Mouse (Mus musculus): ENCODE results near the gene Rimkla. TPM values are rescaled to one million over a fixed set of nuclear protein-coding genes. Genes with fewer than 3 reads are reported as not detected.

The Rimkla gene
- 0.30 TPM for polyA plus RNA-seq (2014; fragmentation: Illumina TruSeq; extraction: RNeasy Lipid Tissue Mini Kit (QIAGEN cat#74804); ENCODE audit: low replicate concordance)

DNA sequence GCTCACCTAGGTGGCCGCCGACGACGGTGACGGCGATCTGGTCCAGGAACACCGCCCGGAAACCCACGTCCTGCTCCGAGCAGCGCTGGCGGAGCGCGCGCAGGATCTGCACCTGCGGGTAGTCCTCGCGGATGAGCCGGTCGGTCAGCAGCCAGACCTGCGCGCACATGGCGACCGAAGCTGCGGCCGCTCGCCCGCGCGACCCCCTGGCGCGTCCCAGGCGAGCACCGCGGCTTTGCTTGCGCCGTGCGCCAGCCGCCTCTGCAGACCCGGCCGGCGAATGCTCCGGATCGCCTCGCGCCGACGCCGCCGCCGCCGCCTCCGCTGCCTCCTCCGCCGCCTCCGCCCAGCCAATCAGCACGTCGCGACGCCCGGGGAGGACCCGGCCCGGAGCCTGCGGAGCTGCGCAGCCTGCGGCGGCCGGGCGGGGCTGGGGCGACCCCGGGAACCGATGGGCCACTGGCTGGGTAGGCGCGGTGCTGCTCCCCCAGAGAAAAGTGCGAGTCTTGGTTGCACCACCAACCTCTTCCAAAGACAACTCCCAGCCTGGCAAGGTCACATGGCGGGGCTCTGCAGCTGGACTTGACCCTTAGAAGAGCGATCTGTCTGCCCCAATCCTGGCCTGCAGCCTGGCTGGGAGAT, at the start of gene Rimkla:
TSS of gene Rimkla (minus strand) at position 338 of the 642 bp plus-strand sequence.

DNA sequence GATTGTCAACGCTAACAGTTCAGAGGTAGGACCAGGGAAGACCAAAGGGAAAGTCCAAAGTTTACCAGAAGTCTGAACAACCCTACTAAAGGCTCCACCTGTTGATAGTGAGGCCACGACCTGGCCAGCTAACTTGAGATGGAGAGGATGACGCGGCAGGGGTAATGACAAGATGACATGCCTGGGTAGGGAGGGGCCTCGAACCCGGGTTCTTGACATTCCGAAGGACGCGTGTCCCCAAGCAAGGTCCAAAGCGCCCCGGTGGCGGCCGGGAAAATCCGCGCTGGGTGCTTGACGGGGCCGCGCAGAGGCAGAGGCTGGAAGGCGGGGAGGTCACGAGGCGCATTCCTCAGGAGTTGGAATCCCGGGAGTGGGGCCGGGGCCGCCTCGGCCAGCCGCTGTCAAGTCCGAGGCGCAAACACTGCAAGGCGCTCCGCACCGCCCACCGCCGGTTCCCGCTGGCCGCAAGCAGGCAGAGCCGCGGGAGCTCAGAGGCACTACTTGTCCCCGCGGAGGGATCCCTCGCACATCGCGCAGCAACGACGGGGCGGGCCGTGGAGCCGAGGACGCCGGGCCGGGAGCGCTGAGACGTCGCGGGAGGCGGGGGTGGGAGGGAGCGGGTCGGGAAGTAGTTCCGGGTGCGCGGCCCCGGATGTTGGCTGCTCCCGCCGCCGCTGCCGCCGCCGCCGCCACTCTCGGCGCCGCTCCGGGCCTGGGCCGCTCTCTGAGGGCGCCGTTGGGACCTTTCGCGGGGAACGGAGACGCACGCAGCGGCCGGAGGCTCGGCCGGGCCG, 46.8 kb upstream of the Rimkla start, which contains the start of gene Frg2f1:
TSS of gene Frg2f1 (minus strand) at position 499 of the 794 bp plus-strand sequence.

DNA sequence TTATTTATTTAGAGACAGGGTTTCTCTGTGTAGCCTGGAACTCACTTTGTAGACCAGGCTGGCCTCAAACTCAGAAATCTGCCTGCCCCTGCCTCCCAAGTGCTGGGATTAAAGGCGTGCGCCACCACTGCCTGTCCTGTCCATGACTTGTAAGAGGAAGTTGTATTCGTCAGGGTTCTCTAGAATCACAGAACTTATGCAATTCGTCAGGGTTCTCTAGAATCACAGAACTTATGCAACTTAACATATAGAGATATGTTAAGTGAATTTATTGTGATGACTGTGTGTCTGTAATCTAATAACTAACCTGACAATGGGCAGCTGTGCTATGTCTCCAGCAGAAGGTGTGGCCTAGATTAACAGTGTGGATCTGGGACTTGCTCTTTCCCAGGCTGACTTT, 44.2 kb upstream of the Rimkla start, which contains the start of gene Foxj3:
TSS of gene Foxj3 (plus strand) at position 390 of the 400 bp plus-strand sequence.

GRCm38 (mm10) chr4:119422294-119422964, 70.0 kb downstream of the Rimkla start, which contains the start of the genes Ppcs and Zmynd12:
Gene Ppcs, minus strand, starts transcription at chr4:119422420.
Gene Zmynd12, plus strand, starts transcription at chr4:119422814.

Other genes starting within 250 kb of the Rimkla start
- gene Cldn19, start 237.2 kb downstream of the Rimkla start, polyA plus RNA-seq (2014; fragmentation: Illumina TruSeq; extraction: RNeasy Lipid Tissue Mini Kit (QIAGEN cat#74804); ENCODE audit: low replicate concordance): not detected
- gene Ybx1, start 198.0 kb downstream of the Rimkla start, polyA plus RNA-seq (2014; fragmentation: Illumina TruSeq; extraction: RNeasy Lipid Tissue Mini Kit (QIAGEN cat#74804); ENCODE audit: low replicate concordance): 684 TPM
- 28.3 TPM for gene Ppih, start 172.1 kb downstream of the Rimkla start, polyA plus RNA-seq (2014; fragmentation: Illumina TruSeq; extraction: RNeasy Lipid Tissue Mini Kit (QIAGEN cat#74804); ENCODE audit: low replicate concordance)
- gene Ccdc30, start 77.1 kb downstream of the Rimkla start, polyA plus RNA-seq (2014; fragmentation: Illumina TruSeq; extraction: RNeasy Lipid Tissue Mini Kit (QIAGEN cat#74804); ENCODE audit: low replicate concordance): 0.45 TPM
- gene Ppcs, start 70.2 kb downstream of the Rimkla start, polyA plus RNA-seq (2014; fragmentation: Illumina TruSeq; extraction: RNeasy Lipid Tissue Mini Kit (QIAGEN cat#74804); ENCODE audit: low replicate concordance): 38.4 TPM
- gene Zmynd12, start 69.8 kb downstream of the Rimkla start, polyA plus RNA-seq (2014; fragmentation: Illumina TruSeq; extraction: RNeasy Lipid Tissue Mini Kit (QIAGEN cat#74804); ENCODE audit: low replicate concordance): not detected
- 59.5 TPM for gene Foxj3, start 44.4 kb upstream of the Rimkla start, polyA plus RNA-seq (2014; fragmentation: Illumina TruSeq; extraction: RNeasy Lipid Tissue Mini Kit (QIAGEN cat#74804); ENCODE audit: low replicate concordance)
- gene Frg2f1, start 46.9 kb upstream of the Rimkla start, polyA plus RNA-seq (2014; fragmentation: Illumina TruSeq; extraction: RNeasy Lipid Tissue Mini Kit (QIAGEN cat#74804); ENCODE audit: low replicate concordance): 3.8 TPM
- not detected for gene Guca2a, start 145.1 kb upstream of the Rimkla start, polyA plus RNA-seq (2014; fragmentation: Illumina TruSeq; extraction: RNeasy Lipid Tissue Mini Kit (QIAGEN cat#74804); ENCODE audit: low replicate concordance)
- 131 TPM for gene Guca2b, start 166.3 kb upstream of the Rimkla start, polyA plus RNA-seq (2014; fragmentation: Illumina TruSeq; extraction: RNeasy Lipid Tissue Mini Kit (QIAGEN cat#74804); ENCODE audit: low replicate concordance)
- gene Hivep3, start 241.2 kb upstream of the Rimkla start, polyA plus RNA-seq (2014; fragmentation: Illumina TruSeq; extraction: RNeasy Lipid Tissue Mini Kit (QIAGEN cat#74804); ENCODE audit: low replicate concordance): 0.97 TPM

Measured in small intestine, adult 10 weeks (tissue).